Mouse (Mus musculus) spleen, adult 2 months (tissue): Measurements from ENCODE around the gene Glrx5. TPM values are rescaled to one million over a fixed set of nuclear protein-coding genes. Genes with fewer than 3 reads are reported as not detected.

ENCODE experiments used
- DNase-seq, 2 experiments: peaks; one replicate each; pipeline versions ENCODE4 v3.0.0 to v3.0.0-alpha.2; 2012 to 2021; ENCODE audit warnings: low spot score in 2 of 2, low read depth in 1 of 2
- H3K27ac ChIP-seq: fragments of 200-500 bp; 2 replicates; pipeline ENCODE4 v1.5.1; 2012; ENCODE audit warnings: low read length, inconsistent platforms; ENCODE audit not compliant: insufficient read depth
- H3K27me3 ChIP-seq: fragments of 200-500 bp; 2 replicates; pipeline ENCODE4 v1.6.1; 2012; ENCODE audit warnings: mild to moderate bottlenecking, moderate library complexity, low read length, inconsistent platforms; ENCODE audit not compliant: control insufficient read depth, insufficient read depth
- H3K36me3 ChIP-seq: fragments of 200-500 bp; 2 replicates; pipeline ENCODE4 v1.6.1; 2012; ENCODE audit warnings: mild to moderate bottlenecking, low read length, inconsistent platforms; ENCODE audit not compliant: control insufficient read depth, insufficient read depth
- H3K4me1 ChIP-seq: fragments of 200-500 bp; 2 replicates; pipeline ENCODE4 v1.6.1; 2011; ENCODE audit warnings: inconsistent platforms; ENCODE audit not compliant: control insufficient read depth, insufficient read depth, insufficient read length
- H3K4me3 ChIP-seq: fragments of 200-500 bp; 2 replicates; pipeline ENCODE4 v1.5.1; 2011; ENCODE audit warnings: mild to moderate bottlenecking, inconsistent platforms; ENCODE audit not compliant: insufficient read depth, insufficient read length; ENCODE audit errors: extremely low read depth
- CTCF ChIP-seq: fragments of 200-500 bp; IDR thresholded peaks from 2 replicates; pipeline ENCODE4 v1.5.1; 2011; ENCODE audit warnings: mild to moderate bottlenecking, inconsistent platforms; ENCODE audit not compliant: insufficient read depth, insufficient read length, insufficient replicate concordance; ENCODE audit errors: extremely low read depth
- POLR2A ChIP-seq: fragments of 200-500 bp; IDR thresholded peaks from 2 replicates; pipeline ENCODE4 v1.6.1; 2011; ENCODE audit warnings: low read depth, low read length, inconsistent platforms
- WGBS: fragments of 180-500 bp; shearing (Covaris S2); methylation state at CpG from one replicate; pipeline ENCODE4 v1.1.7; 2018; 5-methylcytosine and 5-hydroxymethylcytosine counted together
- polyA plus RNA-seq: library from polyadenylated mRNA; depleted of rRNA; stranded (reverse); fragments of >200 nt; gene quantifications from 2 replicates; pipeline ENCODE4 v1.2.3, GENCODE M21; 2012

Glrx5 gene
- polyA plus RNA-seq, 1 experiment: 102 TPM

DNA sequence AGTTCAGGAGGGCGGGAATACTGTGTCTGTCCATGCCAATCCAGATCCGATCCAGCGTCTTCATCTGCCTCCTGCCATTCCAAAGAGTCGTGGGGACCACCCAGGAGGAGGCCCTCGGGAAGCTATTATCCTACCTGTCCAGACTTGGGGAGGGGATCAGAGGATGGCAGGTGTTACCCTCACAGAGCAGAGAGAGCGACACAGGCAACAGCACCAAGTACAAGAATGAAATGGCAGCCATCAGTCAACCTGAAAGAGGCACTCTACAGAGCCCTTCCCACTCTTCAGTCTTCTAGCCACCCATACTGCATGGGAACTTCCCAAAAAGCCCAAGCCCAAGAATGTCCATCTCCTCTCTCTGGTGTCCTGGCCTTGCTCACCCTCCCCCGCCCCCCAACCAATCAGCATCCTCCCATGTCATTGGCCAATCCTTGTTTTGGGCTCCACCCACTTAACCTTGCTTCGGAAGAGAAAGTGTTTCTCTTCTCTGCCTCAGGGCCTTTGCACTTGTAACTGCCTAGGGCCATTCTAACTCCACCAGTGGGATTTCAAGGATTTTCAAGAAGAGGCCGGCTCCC is 22.2 kb upstream of the Glrx5 start:
- 17% methylated on average over 9 of the region's 9 CpGs for WGBS

DNA sequence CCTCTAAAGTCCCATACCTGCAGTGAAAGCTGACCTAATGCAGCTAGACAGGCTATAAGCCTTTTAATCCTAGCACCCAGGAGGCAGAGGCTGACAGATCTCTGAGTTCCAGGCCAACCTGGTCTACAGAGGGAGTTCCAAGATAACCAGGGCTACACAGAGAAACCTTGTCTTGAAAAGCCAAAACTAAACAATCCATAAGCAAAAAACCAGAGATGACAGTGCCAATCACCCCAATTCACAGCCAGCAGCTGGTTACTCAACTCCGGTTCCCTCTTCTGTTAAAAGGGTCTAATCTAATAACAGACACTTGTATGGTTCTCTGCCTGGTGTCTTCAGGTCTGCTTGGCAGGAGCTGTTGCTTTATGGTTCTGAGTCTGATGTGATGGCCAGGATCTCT is 20.9 kb upstream of the Glrx5 start:
- no peak for TF ChIP-seq CTCF
- TF ChIP-seq POLR2A: no peak
- Histone ChIP-seq H3K4me1 (peaks cover 29% of the 10 kb centered on the region; the same call in 1 of the 2 replicates), H3K36me3 (no peaks in the 10 kb centered on the region), H3K27me3 (no peaks in the 10 kb centered on the region), H3K27ac (no peak overlapping the region), H3K4me3 (no peak overlapping the region)
- 94% methylated on average over 1 of the region's 1 CpGs for WGBS
- DNase-seq: no peak

More for the DNA sequence above, 22.2 kb upstream of the Glrx5 start:
- Histone ChIP-seq H3K27me3 (no peaks in the 10 kb centered on the region), H3K27ac (peak overlapping the region; percentile 86), H3K4me3 (peak overlapping the region; percentile 94), H3K36me3 (no peaks in the 10 kb centered on the region), H3K4me1 (peaks cover 37% of the 10 kb centered on the region; the same call in 1 of the 2 replicates)
- TF ChIP-seq CTCF (no peak), POLR2A (no peak)
- DNase-seq: no peak

DNA sequence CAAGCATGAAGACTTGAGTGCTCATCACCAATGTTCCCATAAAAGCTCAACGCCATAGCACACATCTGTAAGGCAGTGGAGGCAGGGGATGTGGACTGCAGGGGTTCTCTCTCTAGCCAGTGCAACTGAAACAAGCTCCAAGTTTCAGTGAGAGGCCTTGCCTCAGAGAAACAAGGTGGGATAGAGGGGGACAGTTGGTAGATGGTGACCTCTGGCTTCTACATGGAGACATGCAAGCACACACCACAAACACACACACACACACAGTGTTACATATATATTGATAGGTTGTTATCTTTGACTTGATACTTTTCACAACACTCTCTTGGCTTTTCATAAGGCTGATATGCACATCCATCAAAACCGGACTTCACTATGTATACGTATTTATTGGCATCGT is 20.2 kb upstream of the Glrx5 start:
- Histone ChIP-seq H3K36me3 (no peaks in the 10 kb centered on the region), H3K4me3 (no peak overlapping the region), H3K27me3 (no peaks in the 10 kb centered on the region), H3K27ac (no peak overlapping the region), H3K4me1 (peaks cover 29% of the 10 kb centered on the region; the same call in 1 of the 2 replicates)
- DNase-seq: no peak
- WGBS: 62% methylated on average over 4 of the region's 4 CpGs
- TF ChIP-seq POLR2A (no peak), CTCF (no peak)

DNA sequence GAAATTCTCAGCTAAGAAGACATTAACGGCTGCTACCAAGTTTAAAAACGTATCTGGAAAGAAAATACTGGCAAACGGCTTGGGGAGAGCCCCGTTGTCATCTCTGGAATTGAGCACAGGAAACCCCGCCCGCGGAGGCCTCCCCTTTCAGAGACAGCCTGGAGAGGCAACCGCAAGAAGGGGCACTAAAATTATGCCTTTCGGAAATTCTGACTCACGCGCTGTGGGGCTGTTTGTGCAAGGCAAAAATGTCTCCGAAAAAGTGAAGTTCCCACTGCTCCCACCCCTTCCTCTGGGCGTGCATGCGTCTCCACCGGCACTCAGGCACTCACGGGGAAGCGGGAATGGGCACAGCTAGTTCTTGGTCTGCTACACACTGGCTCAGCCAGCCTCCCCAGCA is 19.4 kb upstream of the Glrx5 start:
- DNase-seq: peak; percentile 78 to 79
- H3K4me1 ChIP-seq: peaks cover 27% of the 10 kb centered on the region; the same call in 1 of the 2 replicates
- WGBS: under 1% methylated on average over 17 of the region's 17 CpGs
- H3K27ac ChIP-seq: peak overlapping the region; percentile 56
- no peaks in the 10 kb centered on the region for H3K36me3 ChIP-seq
- TF ChIP-seq POLR2A (no peak), CTCF (no peak)
- H3K27me3 ChIP-seq: no peaks in the 10 kb centered on the region
- H3K4me3 ChIP-seq: peak overlapping the region; percentile 11; the same call in 1 of the 2 replicates

DNA sequence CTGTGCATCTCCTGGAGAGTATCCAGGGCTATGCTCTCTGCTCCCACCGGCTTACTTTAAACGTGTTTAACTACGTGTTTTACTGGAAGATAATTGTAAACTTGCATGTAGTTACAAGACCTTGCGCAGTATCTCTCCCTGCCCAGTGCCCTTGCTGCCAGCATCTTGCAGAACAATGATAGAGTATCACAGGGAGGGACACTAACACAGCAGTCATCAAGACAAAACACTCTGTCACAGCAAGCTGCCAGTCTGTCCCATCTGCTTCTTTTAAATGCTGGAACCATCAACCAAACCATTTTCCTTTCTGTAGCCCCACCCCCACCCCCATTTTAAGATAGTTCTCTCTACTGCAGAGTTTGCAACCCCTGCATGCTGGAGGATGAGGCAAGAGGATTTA is 16.3 kb upstream of the Glrx5 start:
- WGBS: 84% methylated on average over 4 of the region's 4 CpGs
- TF ChIP-seq CTCF (no peak), POLR2A (no peak)

DNA sequence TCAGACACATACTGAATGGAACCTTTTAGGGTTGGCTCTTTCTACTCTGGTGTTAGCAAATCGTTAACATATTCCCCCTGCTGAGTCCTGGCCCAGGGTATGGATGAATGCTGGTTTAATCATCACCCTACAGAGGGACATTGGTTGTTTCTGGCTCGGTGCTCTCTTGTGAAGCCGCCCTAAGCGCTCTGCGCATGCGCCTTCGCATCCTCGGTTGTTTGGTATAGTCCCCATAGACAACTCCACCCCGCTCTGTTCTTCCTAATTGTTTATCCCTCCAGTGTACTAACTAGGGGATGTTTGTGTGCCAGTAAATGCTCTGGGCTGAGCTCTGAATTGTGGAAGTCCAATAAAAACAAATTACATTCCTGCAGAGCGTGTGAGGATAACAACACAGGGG is 15.8 kb upstream of the Glrx5 start:
- H3K27ac ChIP-seq: no peak overlapping the region

More for the DNA sequence above, 16.3 kb upstream of the Glrx5 start:
- H3K4me1 ChIP-seq: peaks cover 14% of the 10 kb centered on the region; the same call in 1 of the 2 replicates
- no peaks in the 10 kb centered on the region for H3K27me3 ChIP-seq
- H3K27ac ChIP-seq: no peak overlapping the region
- no peak overlapping the region for H3K4me3 ChIP-seq
- no peak for DNase-seq
- H3K36me3 ChIP-seq: no peaks in the 10 kb centered on the region

DNA sequence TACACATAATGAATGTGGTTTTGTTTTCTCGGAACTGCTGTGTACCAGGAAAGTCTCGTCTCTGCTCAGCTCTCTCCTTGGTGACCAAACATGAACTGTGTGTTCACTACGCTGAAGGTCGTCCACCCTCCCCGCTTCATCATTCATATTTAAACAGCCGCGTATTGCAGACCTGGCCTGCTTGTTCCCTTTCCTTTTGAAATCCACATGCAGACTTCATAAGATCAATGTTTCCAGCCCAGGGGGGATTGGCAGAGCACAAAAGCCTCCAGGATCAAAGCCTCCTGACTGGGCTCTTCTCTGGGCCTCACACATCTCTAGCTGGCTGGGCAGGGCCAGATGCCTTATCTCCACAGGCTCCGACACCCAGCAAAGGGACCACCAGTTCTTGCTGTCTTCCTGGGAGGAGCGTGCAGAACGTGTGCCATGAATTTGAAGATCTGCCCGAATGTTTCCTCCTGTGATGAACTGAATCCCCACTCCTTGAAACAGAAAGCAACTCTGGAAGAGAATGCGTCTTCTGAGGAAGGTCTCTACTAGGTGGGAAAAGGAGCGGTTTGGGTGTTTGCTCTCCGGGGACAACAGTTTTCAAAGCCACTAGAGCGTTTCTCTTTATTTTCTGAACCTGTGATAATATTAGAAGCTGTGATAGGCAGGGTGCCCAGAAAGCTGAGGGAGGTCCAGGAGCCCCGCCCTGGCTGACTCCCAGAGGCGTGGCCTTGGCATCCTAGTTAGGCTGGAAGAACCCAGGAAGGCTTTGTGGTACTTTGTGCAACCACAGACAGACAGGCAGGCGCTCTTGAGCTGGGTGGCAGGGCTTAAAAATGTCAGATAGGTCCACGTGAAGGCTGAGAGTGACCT is 12.9 kb upstream of the Glrx5 start:
- Histone ChIP-seq H3K27ac (no peak overlapping the region), H3K27me3 (no peaks in the 10 kb centered on the region), H3K4me3 (no peak overlapping the region), H3K4me1 (peaks cover 14% of the 10 kb centered on the region; the same call in 1 of the 2 replicates), H3K36me3 (no peaks in the 10 kb centered on the region)
- no peak for TF ChIP-seq POLR2A
- no peak for TF ChIP-seq CTCF
- no peak for DNase-seq
- 22% methylated on average over 19 of the region's 19 CpGs for WGBS

More for the DNA sequence above, 15.8 kb upstream of the Glrx5 start:
- TF ChIP-seq CTCF: no peak
- Histone ChIP-seq H3K27me3 (no peaks in the 10 kb centered on the region), H3K36me3 (no peaks in the 10 kb centered on the region), H3K4me3 (no peak overlapping the region), H3K4me1 (peaks cover 18% of the 10 kb centered on the region; the same call in 1 of the 2 replicates)
- WGBS: 91% methylated on average over 10 of the region's 10 CpGs
- no peak for DNase-seq
